Mouse (Mus musculus) embryonic fibroblast, embryonic 13.5 days (primary cell): ENCODE measurements around the gene Ggt6.

Experiments used
- CTCF ChIP-seq: IDR thresholded peaks from 2 replicates; pipeline ENCODE4 v1.5.1; 2011; ENCODE audit warnings: mild to moderate bottlenecking, control low read depth, low read length, moderate library complexity, borderline replicate concordance; ENCODE audit not compliant: insufficient read depth
- POLR2A ChIP-seq: IDR thresholded peaks from 2 replicates; pipeline ENCODE4 v1.6.1; 2011; ENCODE audit warnings: low read depth, mild to moderate bottlenecking, control low read depth, low read length, moderate library complexity

- TF ChIP-seq CTCF, result no peak
- no peak for TF ChIP-seq POLR2A
These were observed 22.3 kb upstream of the Ggt6 start for GRCm38 (mm10) chr11:72413016-72413415.
